Mouse (Mus musculus) heart, embryonic 12.5 days (tissue): ENCODE results near the gene Ugt1a6a. TPM values are rescaled to one million over a fixed set of nuclear protein-coding genes. Genes with fewer than 3 reads are reported as not detected.
"Not testable (repeated sequence)": the region's sequence is repeated elsewhere in the genome, so short reads cannot be mapped to it uniquely, and the experiment has no call there.

ENCODE experiments used
- ATAC-seq: fragments of 200-750 bp; cut with Nextera tagmentation; 2 replicates; pipeline ENCODE4 v1.8.0; 2017; ENCODE audit warnings: moderate TSS enrichment, moderate library complexity; ENCODE audit not compliant: insufficient number of reproducible peaks, low FRiP score
- H3K27ac ChIP-seq: fragments of 300-500 bp; sonication (generic); 2 replicates; pipeline ENCODE4 v1.5.1; 2016; ENCODE audit warnings: mild to moderate bottlenecking, moderate library complexity; ENCODE audit not compliant: poor library complexity, severe bottlenecking
- H3K27me3 ChIP-seq: fragments of 300-500 bp; sonication (generic); replicated peaks from 2 replicates; pipeline ENCODE4 v1.6.1; 2016; ENCODE audit warnings: mild to moderate bottlenecking, moderate library complexity
- H3K36me3 ChIP-seq: fragments of 300-500 bp; sonication (generic); 2 replicates; pipeline ENCODE4 v1.6.1; 2016; ENCODE audit warnings: mild to moderate bottlenecking, moderate library complexity
- H3K4me1 ChIP-seq: fragments of 300-500 bp; sonication (generic); replicated peaks from 2 replicates; pipeline ENCODE4 v1.6.1; 2016; ENCODE audit warnings: mild to moderate bottlenecking
- H3K4me2 ChIP-seq: fragments of 300-500 bp; sonication (generic); 2 replicates; pipeline ENCODE4 v1.6.1; 2016; ENCODE audit warnings: mild to moderate bottlenecking, moderate library complexity
- H3K4me3 ChIP-seq: fragments of 300-500 bp; sonication (generic); 2 replicates; pipeline ENCODE4 v1.5.1; 2016; ENCODE audit warnings: mild to moderate bottlenecking
- H3K9ac ChIP-seq: fragments of 300-500 bp; sonication (generic); 2 replicates; pipeline ENCODE4 v1.6.1; 2016; ENCODE audit warnings: mild to moderate bottlenecking, moderate library complexity
- H3K9me3 ChIP-seq: fragments of 300-500 bp; sonication (generic); replicated peaks from 2 replicates; pipeline ENCODE4 v1.6.1; 2016; ENCODE audit warnings: mild to moderate bottlenecking, moderate library complexity
- WGBS: fragments of 180-500 bp; shearing (Covaris S2); methylation state at CpG from one replicate; pipeline ENCODE4 v1.1.7; 2016; 5-methylcytosine and 5-hydroxymethylcytosine counted together
- polyA plus RNA-seq: library from polyadenylated mRNA; unstranded; fragments of >200 nt; fragmentation: Nextera tagmentation; extraction: Ambion mirVana; gene quantifications from 2 replicates; pipeline ENCODE4 v1.2.1, GENCODE M21; 2016

The Ugt1a6a gene
- polyA plus RNA-seq, 1 experiment from 2014 or later, result not detected

GRCm38 (mm10) chr1:88222216-88222615, 87.6 kb downstream of the Ugt1a6a start:
- Histone ChIP-seq H3K4me1 (no peaks in the 10 kb centered on the region), H3K27ac (no peak overlapping the region), H3K36me3 (no peaks in the 10 kb centered on the region), H3K27me3 (no peaks in the 10 kb centered on the region), H3K9me3 (peaks cover 23% of the 10 kb centered on the region), H3K4me2 (no peak overlapping the region), H3K9ac (no peak overlapping the region), H3K4me3 (no peak overlapping the region)
- ATAC-seq, result no peak
- 40% methylated on average over 2 of the region's 2 CpGs for WGBS

- not testable (repeated sequence) for H3K27ac ChIP-seq, H3K27me3 ChIP-seq, H3K4me3 ChIP-seq, ATAC-seq, H3K9ac ChIP-seq, H3K36me3 ChIP-seq, H3K4me1 ChIP-seq, H3K4me2 ChIP-seq
- peaks cover 25% of the 10 kb centered on the region for H3K9me3 ChIP-seq
Observed at GRCm38 (mm10) chr1:88223011-88223515, 88.5 kb downstream of the Ugt1a6a start.

- H3K9ac ChIP-seq, result no peak overlapping the region
- H3K4me3 ChIP-seq, result no peak overlapping the region
- H3K36me3 ChIP-seq, result no peaks in the 10 kb centered on the region
- H3K4me1 ChIP-seq, result no peaks in the 10 kb centered on the region
- peaks cover 31% of the 10 kb centered on the region for H3K9me3 ChIP-seq
- H3K4me2 ChIP-seq, result no peak overlapping the region
- H3K27ac ChIP-seq, result no peak overlapping the region
- H3K27me3 ChIP-seq, result no peaks in the 10 kb centered on the region
- ATAC-seq, result no peak
- WGBS, result 49% methylated on average over 1 of the region's 1 CpGs
Observed at GRCm38 (mm10) chr1:88223591-88223990, 89.0 kb downstream of the Ugt1a6a start.

- ATAC-seq, result no peak
Observed at GRCm38 (mm10) chr1:88224029-88224776, 89.6 kb downstream of the Ugt1a6a start.

GRCm38 (mm10) chr1:88225301-88225700, 90.7 kb downstream of the Ugt1a6a start:
- H3K27me3 ChIP-seq, H3K36me3 ChIP-seq, H3K4me1 ChIP-seq, H3K9ac ChIP-seq, ATAC-seq, H3K4me2 ChIP-seq, H3K4me3 ChIP-seq, H3K27ac ChIP-seq: not testable (repeated sequence)
- peaks cover 48% of the 10 kb centered on the region for H3K9me3 ChIP-seq
- WGBS, result 26% methylated on average over 2 of the region's 2 CpGs

More at GRCm38 (mm10) chr1:88224029-88224776, 89.6 kb downstream of the Ugt1a6a start:
- no peaks in the 10 kb centered on the region for H3K27me3 ChIP-seq
- WGBS, result 59% methylated on average over 2 of the region's 2 CpGs
- H3K9me3 ChIP-seq, result peaks cover 37% of the 10 kb centered on the region
- no peak overlapping the region for H3K4me2 ChIP-seq
- no peak overlapping the region for H3K4me3 ChIP-seq
- no peak overlapping the region for H3K27ac ChIP-seq
- no peaks in the 10 kb centered on the region for H3K4me1 ChIP-seq
- no peaks in the 10 kb centered on the region for H3K36me3 ChIP-seq
- no peak overlapping the region for H3K9ac ChIP-seq

- no peak for ATAC-seq
- H3K27ac ChIP-seq, result no peak overlapping the region
- H3K27me3 ChIP-seq, result no peaks in the 10 kb centered on the region
- H3K4me2 ChIP-seq, result no peak overlapping the region
- no peaks in the 10 kb centered on the region for H3K4me1 ChIP-seq
- H3K9ac ChIP-seq, result no peak overlapping the region
- H3K36me3 ChIP-seq, result no peaks in the 10 kb centered on the region
- H3K9me3 ChIP-seq, result peaks cover 52% of the 10 kb centered on the region
- H3K4me3 ChIP-seq, result no peak overlapping the region
Observed at GRCm38 (mm10) chr1:88225741-88226140, 91.1 kb downstream of the Ugt1a6a start.

- no peak within 1 kb of the TSS for H3K4me2 ChIP-seq
- H3K9ac ChIP-seq, result no peak within 1 kb of the TSS
- WGBS, result 46% methylated on average over 5 of the region's 5 CpGs
- H3K36me3 ChIP-seq, result no peaks in the 10 kb centered on the region
- H3K27me3 ChIP-seq, result no peaks in the 10 kb centered on the region
- H3K4me3 ChIP-seq, result no peak within 1 kb of the TSS
- H3K4me1 ChIP-seq, result no peaks in the 10 kb centered on the region
- H3K9me3 ChIP-seq, result peaks cover 63% of the 10 kb centered on the region
- no peak within 1 kb of the TSS for H3K27ac ChIP-seq
- 0 out of 2 replicates have a peak, but pooled peaks have one; percentile 1 for ATAC-seq
Observed at GRCm38 (mm10) chr1:88226670-88227379, 92.2 kb downstream of the Ugt1a6a start, which contains the start of gene Mroh2a. Gene Mroh2a (plus strand): TSS chr1:88226986.

- H3K9me3 ChIP-seq, result peaks cover 70% of the 10 kb centered on the region
- no peak overlapping the region for H3K4me2 ChIP-seq
- H3K27me3 ChIP-seq, result no peaks in the 10 kb centered on the region
- ATAC-seq, result no peak
- no peak overlapping the region for H3K27ac ChIP-seq
- no peak overlapping the region for H3K4me3 ChIP-seq
- H3K9ac ChIP-seq, result no peak overlapping the region
- no peaks in the 10 kb centered on the region for H3K4me1 ChIP-seq
- H3K36me3 ChIP-seq, result no peaks in the 10 kb centered on the region
- WGBS, result 48% methylated on average over 2 of the region's 2 CpGs
Observed at GRCm38 (mm10) chr1:88227482-88227881, 92.9 kb downstream of the Ugt1a6a start.

- ATAC-seq, result no peak
- peaks cover 76% of the 10 kb centered on the region for H3K9me3 ChIP-seq
Observed at GRCm38 (mm10) chr1:88228121-88228520, 93.5 kb downstream of the Ugt1a6a start.

GRCm38 (mm10) chr1:88229566-88229965, 95.0 kb downstream of the Ugt1a6a start:
- 69% methylated on average over 3 of the region's 3 CpGs for WGBS
- Histone ChIP-seq H3K4me3 (no peak overlapping the region), H3K36me3 (no peaks in the 10 kb centered on the region), H3K9me3 (peaks cover 91% of the 10 kb centered on the region), H3K27me3 (no peaks in the 10 kb centered on the region), H3K27ac (no peak overlapping the region), H3K4me1 (no peaks in the 10 kb centered on the region), H3K4me2 (no peak overlapping the region), H3K9ac (no peak overlapping the region)
- no peak for ATAC-seq

More at GRCm38 (mm10) chr1:88228121-88228520, 93.5 kb downstream of the Ugt1a6a start:
- Histone ChIP-seq H3K4me3 (no peak overlapping the region), H3K36me3 (no peaks in the 10 kb centered on the region), H3K4me1 (no peaks in the 10 kb centered on the region), H3K27ac (no peak overlapping the region), H3K9ac (no peak overlapping the region), H3K27me3 (no peaks in the 10 kb centered on the region), H3K4me2 (no peak overlapping the region)
- 62% methylated on average over 7 of the region's 7 CpGs for WGBS

- ATAC-seq, result no peak
- 72% methylated on average over 5 of the region's 5 CpGs for WGBS
- H3K9me3 ChIP-seq, result peaks cover 95% of the 10 kb centered on the region
Observed at GRCm38 (mm10) chr1:88229986-88230385, 95.4 kb downstream of the Ugt1a6a start.

More at GRCm38 (mm10) chr1:88229986-88230385, 95.4 kb downstream of the Ugt1a6a start:
- Histone ChIP-seq H3K27me3 (no peaks in the 10 kb centered on the region), H3K4me2 (no peak overlapping the region), H3K36me3 (no peaks in the 10 kb centered on the region), H3K27ac (no peak overlapping the region), H3K4me3 (no peak overlapping the region), H3K4me1 (no peaks in the 10 kb centered on the region), H3K9ac (no peak overlapping the region)
